Mouse (Mus musculus) neural tube, embryonic 14.5 days (tissue): ENCODE data around the gene Armh3. TPM values are rescaled to one million over a fixed set of nuclear protein-coding genes. Genes with fewer than 3 reads are reported as not detected.

ENCODE experiments used
- ATAC-seq: fragments of 200-750 bp; cut with Nextera tagmentation; 2 replicates; pipeline ENCODE4 v1.8.0; 2017; ENCODE audit warnings: low read depth, mild to moderate bottlenecking, moderate TSS enrichment, moderate library complexity
- H3K27ac ChIP-seq: fragments of 300-500 bp; sonication (generic); 2 replicates; pipeline ENCODE4 v1.5.1; 2014; ENCODE audit warnings: low read depth, mild to moderate bottlenecking, control low read depth, low read length, moderate library complexity, mixed read lengths
- H3K27me3 ChIP-seq: fragments of 300-500 bp; sonication (generic); 2 replicates; pipeline ENCODE4 v1.6.1; 2014; ENCODE audit warnings: low read length; ENCODE audit not compliant: control insufficient read depth, insufficient read depth
- H3K36me3 ChIP-seq: fragments of 300-500 bp; sonication (generic); 2 replicates; pipeline ENCODE4 v1.6.1; 2014; ENCODE audit warnings: low read length, mixed read lengths; ENCODE audit not compliant: control insufficient read depth, insufficient read depth
- H3K4me1 ChIP-seq: fragments of 300-500 bp; sonication (generic); 2 replicates; pipeline ENCODE4 v1.6.1; 2014; ENCODE audit warnings: low read length; ENCODE audit not compliant: control insufficient read depth, insufficient read depth
- H3K4me2 ChIP-seq: fragments of 300-500 bp; sonication (generic); 2 replicates; pipeline ENCODE4 v1.6.1; 2014; ENCODE audit warnings: mild to moderate bottlenecking, low read depth, low read length, control low read depth
- H3K4me3 ChIP-seq: fragments of 300-500 bp; sonication (generic); 2 replicates; pipeline ENCODE4 v1.5.1; 2014; ENCODE audit warnings: low read depth, low read length, control low read depth, mixed read lengths
- H3K9ac ChIP-seq: fragments of 300-500 bp; sonication (generic); replicated peaks from 2 replicates; pipeline ENCODE4 v1.6.1; 2014; ENCODE audit warnings: low read depth, mild to moderate bottlenecking, control low read depth, low read length, mixed read lengths
- H3K9me3 ChIP-seq: fragments of 300-500 bp; sonication (generic); 2 replicates; pipeline ENCODE4 v1.6.1; 2016; ENCODE audit warnings: low read length; ENCODE audit not compliant: control insufficient read depth
- WGBS: fragments of 180-500 bp; shearing (Covaris S2); extraction: QIAGEN DNeasy Blood & Tissue Kit; methylation state at CpG from one replicate; pipeline ENCODE4 v1.1.7; 2014; 5-methylcytosine and 5-hydroxymethylcytosine counted together
- polyA plus RNA-seq: library from polyadenylated mRNA; unstranded; fragments of >200 nt; fragmentation: Nextera tagmentation; extraction: Ambion mirVana; gene quantifications from 2 replicates; pipeline ENCODE4 v1.2.1, GENCODE M21; 2014

The Armh3 gene
- polyA plus RNA-seq, 1 experiment from 2014 or later = 22.5 TPM

DNA sequence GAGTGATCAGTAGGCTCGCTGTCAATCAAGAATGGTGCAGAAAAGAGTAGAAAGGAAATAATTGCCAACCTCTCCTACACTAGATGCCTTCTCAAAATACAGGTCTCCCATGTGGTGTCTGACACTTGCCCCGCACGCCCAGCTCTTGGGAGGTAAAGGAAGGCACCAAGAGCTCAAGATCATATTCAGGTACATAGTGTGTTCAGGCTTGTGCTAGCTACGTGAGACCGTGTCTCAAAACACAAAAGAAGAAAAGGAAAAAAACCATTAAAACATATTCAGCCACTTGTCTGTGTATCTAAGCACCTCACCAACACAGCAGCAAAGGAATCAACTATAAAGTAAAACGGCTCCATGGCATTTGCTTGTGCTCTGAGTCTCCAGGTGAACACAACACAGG lies 85.9 kb downstream of the Armh3 start:
- 96% methylated on average over 6 of the region's 6 CpGs for WGBS
- no peak overlapping the region for H3K4me2 ChIP-seq
- H3K9ac ChIP-seq = no peak overlapping the region
- no peaks in the 10 kb centered on the region for H3K9me3 ChIP-seq
- H3K36me3 ChIP-seq = no peaks in the 10 kb centered on the region
- ATAC-seq = no peak
- H3K4me3 ChIP-seq = no peak overlapping the region
- no peaks in the 10 kb centered on the region for H3K4me1 ChIP-seq
- H3K27me3 ChIP-seq = no peaks in the 10 kb centered on the region
- H3K27ac ChIP-seq = no peak overlapping the region

- no peak for ATAC-seq
- WGBS = 88% methylated on average over 10 of the region's 10 CpGs
- H3K36me3 ChIP-seq = no peaks in the 10 kb centered on the region
Measured at GRCm38 (mm10) chr19:45911236-45912025, 86.9 kb downstream of the Armh3 start.

GRCm38 (mm10) chr19:45908246-45908645 lies 90.0 kb downstream of the Armh3 start:
- H3K36me3 ChIP-seq = no peaks in the 10 kb centered on the region
- no peak overlapping the region for H3K27ac ChIP-seq
- H3K4me1 ChIP-seq = no peaks in the 10 kb centered on the region
- ATAC-seq = no peak
- H3K27me3 ChIP-seq = no peaks in the 10 kb centered on the region
- H3K9ac ChIP-seq = no peak overlapping the region
- H3K9me3 ChIP-seq = no peaks in the 10 kb centered on the region
- 98% methylated on average over 3 of the region's 3 CpGs for WGBS
- H3K4me2 ChIP-seq = no peak overlapping the region
- H3K4me3 ChIP-seq = no peak overlapping the region

More at GRCm38 (mm10) chr19:45911236-45912025, 86.9 kb downstream of the Armh3 start:
- H3K4me1 ChIP-seq = no peaks in the 10 kb centered on the region
- no peaks in the 10 kb centered on the region for H3K27me3 ChIP-seq
- no peak overlapping the region for H3K4me2 ChIP-seq
- H3K9ac ChIP-seq = no peak overlapping the region
- no peak overlapping the region for H3K4me3 ChIP-seq
- no peak overlapping the region for H3K27ac ChIP-seq
- H3K9me3 ChIP-seq = no peaks in the 10 kb centered on the region

- Histone ChIP-seq H3K4me1 (no peaks in the 10 kb centered on the region), H3K27ac (no peak overlapping the region), H3K4me2 (no peak overlapping the region), H3K4me3 (no peak overlapping the region), H3K9ac (no peak overlapping the region), H3K36me3 (no peaks in the 10 kb centered on the region), H3K27me3 (no peaks in the 10 kb centered on the region), H3K9me3 (no peaks in the 10 kb centered on the region)
- ATAC-seq = no peak
- WGBS = 97% methylated on average over 6 of the region's 6 CpGs
Measured at GRCm38 (mm10) chr19:45907416-45907815, 90.9 kb downstream of the Armh3 start.

DNA sequence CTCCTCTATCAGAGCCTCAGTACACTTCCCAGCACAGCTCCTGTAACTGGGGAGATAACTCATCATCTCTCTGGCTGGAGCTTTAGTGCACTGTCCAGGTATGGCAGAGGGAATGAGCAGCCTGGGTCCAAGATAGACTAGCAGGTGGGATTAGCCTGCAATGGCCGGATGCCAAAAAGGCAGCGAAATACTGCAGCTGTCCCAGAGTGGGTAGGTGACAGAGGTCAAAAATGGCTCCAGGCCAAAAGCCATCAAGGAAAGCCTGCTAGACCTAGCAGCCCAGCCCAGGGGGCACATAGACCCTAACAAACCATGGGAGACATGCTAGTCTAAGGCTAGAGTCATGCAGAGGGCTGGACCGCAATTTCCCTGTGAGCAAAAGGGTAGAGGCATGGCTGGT lies 94.4 kb downstream of the Armh3 start:
- Histone ChIP-seq H3K27me3 (no peaks in the 10 kb centered on the region), H3K4me1 (no peaks in the 10 kb centered on the region), H3K4me2 (no peak overlapping the region), H3K9ac (no peak overlapping the region), H3K36me3 (no peaks in the 10 kb centered on the region), H3K4me3 (no peak overlapping the region), H3K9me3 (no peaks in the 10 kb centered on the region), H3K27ac (no peak overlapping the region)
- ATAC-seq = no peak
- whole genome bisulfite sequencing = 66% methylated on average over 3 of the region's 3 CpGs

DNA sequence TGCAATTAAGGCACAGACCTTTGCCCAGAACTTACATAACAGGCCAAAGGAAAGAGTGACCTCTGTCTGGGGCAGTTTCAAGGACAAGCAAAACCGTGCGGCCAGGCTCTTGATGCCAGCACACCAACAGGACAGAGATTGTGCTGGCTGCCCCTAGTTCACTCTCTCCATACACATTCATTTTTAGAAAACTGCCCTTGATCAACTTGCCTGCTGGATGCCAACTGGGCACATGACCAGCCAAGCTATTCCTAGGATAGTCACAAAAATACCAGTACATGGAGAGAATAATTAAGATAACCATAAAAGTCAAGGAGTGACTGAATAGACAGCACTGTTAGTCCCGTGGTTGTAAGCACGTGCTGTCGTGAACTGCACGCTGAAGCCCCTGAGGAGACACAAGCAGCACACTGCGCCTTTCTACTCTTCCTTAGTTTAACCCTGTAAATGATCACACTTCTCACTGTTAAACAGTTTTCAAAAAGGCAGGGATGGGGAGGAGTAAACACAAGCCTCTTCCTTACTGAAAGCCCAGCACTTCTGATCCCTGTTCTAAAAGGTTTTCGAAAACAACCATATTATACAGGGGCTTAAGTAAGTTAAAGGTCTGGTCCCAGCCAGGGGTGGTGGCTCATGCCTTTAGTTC lies 95.8 kb downstream of the Armh3 start:
- Histone ChIP-seq H3K9ac (no peak overlapping the region), H3K27ac (no peak overlapping the region), H3K4me2 (no peak overlapping the region), H3K36me3 (no peaks in the 10 kb centered on the region), H3K4me1 (no peaks in the 10 kb centered on the region), H3K4me3 (no peak overlapping the region), H3K27me3 (no peaks in the 10 kb centered on the region), H3K9me3 (no peaks in the 10 kb centered on the region)
- no peak for ATAC-seq
- 55% methylated on average over 8 of the region's 8 CpGs for WGBS

- no peaks in the 10 kb centered on the region for H3K36me3 ChIP-seq
- H3K27me3 ChIP-seq = no peaks in the 10 kb centered on the region
- no peak for ATAC-seq
- H3K4me3 ChIP-seq = no peak overlapping the region
- no peaks in the 10 kb centered on the region for H3K9me3 ChIP-seq
- no peak overlapping the region for H3K27ac ChIP-seq
- no peak overlapping the region for H3K9ac ChIP-seq
- no peaks in the 10 kb centered on the region for H3K4me1 ChIP-seq
- H3K4me2 ChIP-seq = no peak overlapping the region
- WGBS = 86% methylated on average over 5 of the region's 5 CpGs
Measured at GRCm38 (mm10) chr19:45900836-45901235, 97.5 kb downstream of the Armh3 start.

DNA sequence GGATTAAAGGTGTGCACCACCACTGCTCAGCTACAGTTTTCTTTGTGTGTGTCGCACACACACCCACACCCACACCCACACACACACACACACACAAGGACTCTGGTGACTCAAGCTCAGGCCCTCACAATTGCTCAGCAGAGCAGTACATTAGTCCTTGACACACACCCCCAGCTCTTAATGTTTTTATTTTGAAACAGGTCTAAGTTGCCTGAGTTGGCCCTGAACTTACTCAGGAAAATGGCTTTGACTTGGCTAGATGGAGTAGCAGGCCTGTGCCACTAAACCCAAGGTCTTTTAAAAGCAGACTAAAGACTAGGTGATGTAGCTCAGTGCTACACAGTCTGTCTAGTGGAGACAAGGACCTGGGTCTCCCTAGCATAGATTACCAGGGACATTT lies 102.6 kb downstream of the Armh3 start:
- H3K36me3 ChIP-seq = no peaks in the 10 kb centered on the region
- no peak overlapping the region for H3K27ac ChIP-seq
- H3K4me2 ChIP-seq = no peak overlapping the region
- no peaks in the 10 kb centered on the region for H3K4me1 ChIP-seq
- no peak for ATAC-seq
- WGBS = 100% methylated on average over 1 of the region's 1 CpGs
- H3K27me3 ChIP-seq = no peaks in the 10 kb centered on the region
- no peak overlapping the region for H3K9ac ChIP-seq
- H3K4me3 ChIP-seq = no peak overlapping the region
- no peaks in the 10 kb centered on the region for H3K9me3 ChIP-seq

DNA sequence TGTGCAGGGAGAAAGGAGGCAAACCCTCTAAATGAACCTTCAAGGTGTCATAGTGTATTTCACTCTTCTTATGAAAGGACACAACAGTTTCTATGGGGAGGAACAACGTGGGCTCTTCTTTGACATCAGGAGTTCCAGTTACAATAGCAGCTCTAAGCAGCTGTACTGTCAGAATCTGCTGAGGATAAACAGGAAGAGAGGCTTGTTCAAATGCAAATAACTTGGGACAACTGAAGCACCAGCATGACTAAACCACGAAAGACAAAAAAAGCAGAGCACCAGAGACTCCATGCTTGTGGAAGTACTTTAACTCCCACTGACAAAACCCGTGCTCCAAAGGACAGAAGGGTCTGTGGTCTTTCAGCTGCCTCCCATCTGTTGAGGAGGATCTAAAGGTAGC lies 116.2 kb downstream of the Armh3 start:
- Histone ChIP-seq H3K9ac (no peak overlapping the region), H3K4me3 (no peak overlapping the region), H3K9me3 (no peaks in the 10 kb centered on the region), H3K4me1 (no peaks in the 10 kb centered on the region), H3K36me3 (no peaks in the 10 kb centered on the region; the same call in none of the 2 replicates), H3K27ac (no peak overlapping the region), H3K27me3 (no peaks in the 10 kb centered on the region), H3K4me2 (no peak overlapping the region)
- no peak for ATAC-seq
- WGBS = 22% methylated on average over 3 of the region's 3 CpGs
